ENCODE assay signal across 11 mouse cellular contexts in the genomic region with DNA sequence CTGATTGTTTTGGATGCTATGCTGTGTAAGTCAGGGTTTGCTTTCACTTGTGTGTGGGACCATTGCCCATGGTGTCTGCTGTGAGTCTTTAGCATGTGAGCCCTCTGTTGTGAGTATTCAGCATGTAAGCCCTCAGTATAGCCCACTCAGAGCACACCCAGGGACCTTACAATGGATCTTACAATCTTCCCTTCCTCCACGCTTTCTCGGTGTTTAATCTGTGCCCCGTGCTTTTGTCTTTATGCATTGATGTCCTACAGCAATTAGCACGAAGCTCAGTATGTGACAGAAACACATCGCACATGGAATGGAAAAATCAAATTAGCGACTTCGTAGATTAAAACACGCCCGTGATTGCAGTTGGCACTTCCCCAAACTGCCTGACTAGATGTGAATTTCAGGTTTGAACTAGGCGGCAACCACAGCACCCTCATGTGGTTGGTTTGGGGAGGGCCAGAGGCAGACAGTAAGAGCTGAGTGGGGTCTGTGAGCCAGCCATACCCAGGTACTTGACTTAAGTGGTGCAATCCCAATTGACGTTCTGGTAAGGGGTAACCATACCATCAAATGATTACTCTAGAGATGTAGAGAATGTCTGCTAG. TPM values are rescaled to one million over a fixed set of nuclear protein-coding genes. Genes with fewer than 3 reads are reported as not detected.
DNase-seq lines count a peak whose midpoint lies in the region; ATAC-seq and TF ChIP-seq lines count a peak whose summit lies in the region.
"Had no signal": no experiment of that assay in that cellular context is flagged by ENCODE, and none has a peak within 500 bp of the region (broad histone marks: within the 10 kb centered on the region; RNA-seq: fewer than 3 reads in every experiment).

No protein-coding gene starts in this region.

- H3K27me3 ChIP-seq in heart, embryonic 15.5 days = no peaks in the 10 kb centered on the region
- no peaks in the 10 kb centered on the region for H3K27me3 ChIP-seq in heart, embryonic 12.5 days (replicated peaks)
- no peaks in the 10 kb centered on the region for H3K27me3 ChIP-seq in E14TG2a.4 (ENCODE audit: insufficient read depth, low read length)
- H3K27me3 ChIP-seq in midbrain, embryonic 13.5 days = no peaks in the 10 kb centered on the region

- peaks cover 9% of the 10 kb centered on the region; the same call in 1 of the 2 replicates for H3K4me1 ChIP-seq in heart, embryonic 15.5 days (replicated peaks)
- peaks cover 9% of the 10 kb centered on the region; the same call in 1 of the 2 replicates for H3K4me1 ChIP-seq in heart, embryonic 12.5 days (replicated peaks)
- no peaks in the 10 kb centered on the region for H3K4me1 ChIP-seq in E14TG2a.4 (replicated peaks; ENCODE audit: low read depth, low read length)
- H3K4me1 ChIP-seq in midbrain, embryonic 13.5 days (replicated peaks) = no peaks in the 10 kb centered on the region

- no peak for ATAC-seq in heart, embryonic 15.5 days (replicated peaks; ENCODE audit: insufficient number of reproducible peaks, insufficient read depth, low FRiP score, low read depth)
- ATAC-seq in heart, embryonic 12.5 days (ENCODE audit: insufficient number of reproducible peaks, low FRiP score) = no peak
- ATAC-seq in midbrain, embryonic 13.5 days = no peak

- H3K4me3 ChIP-seq in heart, embryonic 15.5 days = no peak overlapping the region
- H3K4me3 ChIP-seq in heart, embryonic 12.5 days = no peak overlapping the region
- H3K4me3 ChIP-seq in E14TG2a.4 (replicated peaks; ENCODE audit: low read length) = no peak overlapping the region
- H3K4me3 ChIP-seq in midbrain, embryonic 13.5 days (replicated peaks) = no peak overlapping the region

- no peaks in the 10 kb centered on the region for H3K9me3 ChIP-seq in heart, embryonic 15.5 days (replicated peaks)
- no peaks in the 10 kb centered on the region for H3K9me3 ChIP-seq in heart, embryonic 12.5 days (replicated peaks)
- no peaks in the 10 kb centered on the region for H3K9me3 ChIP-seq in E14TG2a.4 (ENCODE audit: low read length)
- H3K9me3 ChIP-seq in midbrain, embryonic 13.5 days = no peaks in the 10 kb centered on the region

- H3K27ac ChIP-seq in heart, embryonic 15.5 days = 0 out of 2 replicates have a peak overlapping the region, but pooled peaks have one; percentile 2
- H3K27ac ChIP-seq in heart, embryonic 12.5 days (ENCODE audit: poor library complexity, severe bottlenecking) = no peak overlapping the region
- no peak overlapping the region for H3K27ac ChIP-seq in midbrain, embryonic 13.5 days

- peak; percentile 37 to 47 for DNase-seq in cerebellum, postnatal 10 days
- DNase-seq in left cerebral cortex, postnatal 25 days (ENCODE audit: low spot score in 2 of 2) = peak; percentile 28 to 34
- no peak for DNase-seq in adrenal gland, adult (ENCODE audit: inconsistent age in 2 of 2, low spot score in 1 of 2)
- no peak for DNase-seq in ovary, postnatal 10 days (ENCODE audit: low spot score)
- DNase-seq: kidney, adult 18-20 months had no signal

- 87% methylated on average over 11 of the region's 11 CpGs for whole genome bisulfite sequencing in heart, embryonic 15.5 days
- WGBS in heart, embryonic 12.5 days = 87% methylated on average over 11 of the region's 11 CpGs
- 88% methylated on average over 11 of the region's 11 CpGs for WGBS in midbrain, embryonic 13.5 days

- H3K4me2 ChIP-seq in heart, embryonic 15.5 days = no peak overlapping the region
- H3K4me2 ChIP-seq in heart, embryonic 12.5 days = no peak overlapping the region
- H3K4me2 ChIP-seq in midbrain, embryonic 13.5 days (replicated peaks) = no peak overlapping the region

- peak; percentile 40 for TF ChIP-seq CTCF in E14TG2a.4 (conservative IDR thresholded peaks at IDR 0.05; ENCODE audit: low read length)

- no peak overlapping the region for H3K9ac ChIP-seq in heart, embryonic 15.5 days
- no peak overlapping the region for H3K9ac ChIP-seq in heart, embryonic 12.5 days
- no peak overlapping the region for H3K9ac ChIP-seq in midbrain, embryonic 13.5 days (replicated peaks)

- H3K36me3 ChIP-seq in heart, embryonic 15.5 days = no peaks in the 10 kb centered on the region
- no peaks in the 10 kb centered on the region for H3K36me3 ChIP-seq in heart, embryonic 12.5 days
- H3K36me3 ChIP-seq in E14TG2a.4 (ENCODE audit: insufficient read depth, low read length) = no peaks in the 10 kb centered on the region
- no peaks in the 10 kb centered on the region for H3K36me3 ChIP-seq in midbrain, embryonic 13.5 days
- H3K36me3 ChIP-seq: G1E had no signal

- intact Hi-C loops in left cerebral cortex, postnatal 25 days (cut with DNase I) = no loop called here

RNA-seq across cellular contexts. Expression of gene Kif6, which starts 28.1 kb away (rescaled TPM):
- 1.7 and 1.9 TPM in 2 replicates for polyA plus RNA-seq in heart, embryonic 15.5 days (2015; fragmentation: Nextera tagmentation; extraction: Ambion mirVana)
- 1.4 and 2.5 TPM in 2 replicates for polyA plus RNA-seq in heart, embryonic 12.5 days (2016; fragmentation: Nextera tagmentation; extraction: Ambion mirVana)
- 1 to 10 TPM; 1.4 to 2.2 TPM for total RNA-seq in left cerebral cortex, postnatal 25 days (2021)
- polyA plus RNA-seq in midbrain, embryonic 13.5 days (2015; fragmentation: Nextera tagmentation; extraction: Ambion mirVana) = 2.4 and 3.6 TPM in 2 replicates
- total RNA-seq: common myeloid progenitor, adult 5-6 weeks had no signal
- polyA plus RNA-seq: G1E had no signal

Comparison
In these comparisons a context has a peak if more than half of its experiments do, and no peak if none do; other contexts are left out.
1. DNase-seq: peak in cerebellum, postnatal 10 days (2 of 2) and left cerebral cortex, postnatal 25 days (2 of 2); none in adrenal gland, adult (0 of 2) and ovary, postnatal 10 days (single experiment).